Mouse (Mus musculus): Measurements from ENCODE around the gene Acsf3.

GRCm38 (mm10) chr8:122836696-122837095 is 61.4 kb downstream of the Acsf3 start:
- TF ChIP-seq POLR2A (IDR thresholded peaks at IDR 0.05; ENCODE audit: extremely low read depth, insufficient read depth, low read length) = no peak
- TF ChIP-seq CTCF (IDR thresholded peaks at IDR 0.05; ENCODE audit: low read depth, low read length) = no peak
